Mouse (Mus musculus) CH12.LX (cell line): ENCODE measurements at regions not wholly inside any gene's neighbourhood (a gene's known extent, or its start where the extent isn't known, plus 50 kb on each side); places are given as distances from the start of the nearest gene placed in this dataset.

ENCODE experiments used
- DNase-seq: peaks from one replicate; pipeline ENCODE4 v3.0.0-alpha.2; 2013; ENCODE audit errors: extremely low read depth
- H3K27ac ChIP-seq: 2 replicates; pipeline ENCODE4 v1.5.1; 2012; ENCODE audit warnings: low read depth, mild to moderate bottlenecking, control low read depth, moderate library complexity; ENCODE audit not compliant: insufficient read depth
- H3K27me3 ChIP-seq: replicated peaks from 2 replicates; pipeline ENCODE3; 2012; ENCODE audit warnings: inconsistent platforms
- H3K36me3 ChIP-seq, 2 experiments: replicated peaks in 1 of 2; 2 replicates each; pipeline versions ENCODE3 to v1.6.1; 2012; ENCODE audit warnings: inconsistent platforms in 1 of 2, low read length in 1 of 2, mild to moderate bottlenecking in 1 of 2, mixed read lengths in 1 of 2, moderate library complexity in 1 of 2; ENCODE audit not compliant: control insufficient read depth in 1 of 2, insufficient read depth in 1 of 2
- H3K4me1 ChIP-seq, 2 experiments: 2 replicates each; pipeline ENCODE4 v1.6.1; 2012; ENCODE audit warnings: inconsistent platforms in 1 of 2, moderate library complexity in 1 of 2; ENCODE audit not compliant: insufficient read depth in 2 of 2, control insufficient read depth in 1 of 2
- H3K4me2 ChIP-seq: 2 replicates; pipeline ENCODE4 v1.6.1; 2012; ENCODE audit warnings: low read depth, mild to moderate bottlenecking, control low read depth; ENCODE audit not compliant: poor library complexity, insufficient read depth, severe bottlenecking
- H3K4me3 ChIP-seq, 3 experiments: fragments of 150-350 bp in 1 of 3; sonication (generic) in 1 of 3; replicated peaks in 1 of 3; 2 replicates each; pipeline versions ENCODE3 to v1.5.1; 2011 to 2012; ENCODE audit warnings: low read depth in 2 of 3, low read length in 2 of 3, mild to moderate bottlenecking in 2 of 3, moderate library complexity in 2 of 3, control low read depth in 1 of 3, improper control_type of control experiment in 1 of 3, inconsistent platforms in 1 of 3, mixed read lengths in 1 of 3; ENCODE audit not compliant: poor library complexity in 1 of 3
- H3K79me2 ChIP-seq: replicated peaks from 2 replicates; pipeline ENCODE4 v1.6.1; 2012; ENCODE audit warnings: mild to moderate bottlenecking, moderate library complexity; ENCODE audit not compliant: control insufficient read depth, poor library complexity, insufficient read depth, severe bottlenecking; ENCODE audit errors: extremely low read depth
- H3K9ac ChIP-seq: 2 replicates; pipeline ENCODE4 v1.6.1; 2012; ENCODE audit warnings: low read depth, mild to moderate bottlenecking, control low read depth, moderate library complexity; ENCODE audit not compliant: insufficient read depth
- H3K9me3 ChIP-seq: replicated peaks from 2 replicates; pipeline ENCODE3; 2012; ENCODE audit warnings: low read length, inconsistent platforms, mixed read lengths
- CHD1 ChIP-seq: IDR thresholded peaks from 2 replicates; pipeline ENCODE4 v1.6.1; 2012; ENCODE audit warnings: low read depth, low read length, improper control_type of control experiment, inconsistent platforms
- CHD2 ChIP-seq: IDR thresholded peaks from 2 replicates; pipeline ENCODE4 v1.6.1; 2011; ENCODE audit warnings: low read length, improper control_type of control experiment
- CTCF ChIP-seq, 2 experiments: IDR thresholded peaks in 1 of 2; conservative IDR thresholded peaks in 1 of 2; 2 replicates each; pipeline ENCODE4 v1.5.1; 2011 to 2012; ENCODE audit warnings: low read depth in 2 of 2, low read length in 2 of 2, improper control_type of control experiment in 1 of 2, inconsistent platforms in 1 of 2, mild to moderate bottlenecking in 1 of 2, moderate library complexity in 1 of 2
- HCFC1 ChIP-seq: IDR thresholded peaks from 2 replicates; pipeline ENCODE4 v1.6.1; 2012; ENCODE audit warnings: low read depth, mild to moderate bottlenecking, inconsistent platforms, low read length, improper control_type of control experiment
- IRF4 ChIP-seq: IDR thresholded peaks from 2 replicates; pipeline ENCODE4 v1.6.1; 2014; ENCODE audit warnings: low read depth, mild to moderate bottlenecking, inconsistent platforms, low read length, improper control_type of control experiment
- JUN ChIP-seq: IDR thresholded peaks from 2 replicates; pipeline ENCODE4 v1.6.1; 2011; ENCODE audit warnings: low read depth, mild to moderate bottlenecking, low read length, improper control_type of control experiment, moderate library complexity; ENCODE audit not compliant: insufficient read depth
- KAT2A ChIP-seq: IDR thresholded peaks from 2 replicates; pipeline ENCODE4 v1.6.1; 2012; ENCODE audit warnings: low read length, improper control_type of control experiment, inconsistent platforms; ENCODE audit not compliant: insufficient replicate concordance
- MAFK ChIP-seq: IDR thresholded peaks from 2 replicates; pipeline ENCODE4 v1.6.1; 2011; ENCODE audit warnings: low read length, improper control_type of control experiment; ENCODE audit not compliant: insufficient replicate concordance
- MAZ ChIP-seq: IDR thresholded peaks from 2 replicates; pipeline ENCODE4 v1.6.1; 2012; ENCODE audit warnings: low read depth, mild to moderate bottlenecking, inconsistent platforms, low read length, improper control_type of control experiment, moderate library complexity
- MEF2A ChIP-seq: IDR thresholded peaks from 2 replicates; pipeline ENCODE4 v1.6.1; 2014; ENCODE audit warnings: low read depth, mild to moderate bottlenecking, inconsistent platforms, low read length, improper control_type of control experiment, borderline replicate concordance
- PAX5 ChIP-seq: IDR thresholded peaks from 2 replicates; pipeline ENCODE4 v1.6.1; 2012; ENCODE audit warnings: low read length, inconsistent platforms, mixed read lengths
- POLR2AphosphoS2 ChIP-seq: IDR thresholded peaks from 2 replicates; pipeline ENCODE4 v1.6.1; 2011; ENCODE audit warnings: low read depth, low read length, improper control_type of control experiment
- RAD21 ChIP-seq: IDR thresholded peaks from 2 replicates; pipeline ENCODE4 v1.6.1; 2011; ENCODE audit warnings: low read depth, mild to moderate bottlenecking, low read length, improper control_type of control experiment, moderate library complexity
- SIN3A ChIP-seq: IDR thresholded peaks from 2 replicates; pipeline ENCODE4 v1.6.1; 2012; ENCODE audit warnings: low read length, improper control_type of control experiment, inconsistent platforms
- USF2 ChIP-seq: conservative IDR thresholded peaks from 2 replicates; pipeline ENCODE4 v1.6.1; 2011; ENCODE audit warnings: low read depth, low read length, improper control_type of control experiment
- ZC3H11A ChIP-seq: IDR thresholded peaks from 2 replicates; pipeline ENCODE4 v1.6.1; 2012; ENCODE audit warnings: low read depth, mild to moderate bottlenecking, inconsistent platforms, low read length, improper control_type of control experiment
- ZKSCAN1 ChIP-seq: IDR thresholded peaks from 2 replicates; pipeline ENCODE4 v1.6.1; 2012; ENCODE audit warnings: low read depth, inconsistent platforms, low read length, improper control_type of control experiment, borderline replicate concordance
- ZMIZ1 ChIP-seq: IDR thresholded peaks from 2 replicates; pipeline ENCODE4 v1.6.1; 2012; ENCODE audit warnings: low read depth, mild to moderate bottlenecking, inconsistent platforms, low read length, improper control_type of control experiment
- dilution Hi-C: fragments of 300-500 bp; cut with MboI; formaldehyde crosslinking; loops from 2 replicates; pipeline ENCODE4 v1.14.3; 2020; ENCODE audit warnings: low sequenced_read_pairs; ENCODE audit not compliant: extremely low pct_unique_long_range_greater_than_20kb, extremely low pct_ligation_motif_present
- in situ Hi-C: fragments of 300-500 bp; cut with MboI; formaldehyde crosslinking; loops from 3 replicates; pipeline ENCODE4 v1.14.3; 2019; ENCODE audit warnings: low sequenced_read_pairs, low pct_ligation_motif_present, low pct_unique_long_range_greater_than_20kb, mixed read lengths

DNA sequence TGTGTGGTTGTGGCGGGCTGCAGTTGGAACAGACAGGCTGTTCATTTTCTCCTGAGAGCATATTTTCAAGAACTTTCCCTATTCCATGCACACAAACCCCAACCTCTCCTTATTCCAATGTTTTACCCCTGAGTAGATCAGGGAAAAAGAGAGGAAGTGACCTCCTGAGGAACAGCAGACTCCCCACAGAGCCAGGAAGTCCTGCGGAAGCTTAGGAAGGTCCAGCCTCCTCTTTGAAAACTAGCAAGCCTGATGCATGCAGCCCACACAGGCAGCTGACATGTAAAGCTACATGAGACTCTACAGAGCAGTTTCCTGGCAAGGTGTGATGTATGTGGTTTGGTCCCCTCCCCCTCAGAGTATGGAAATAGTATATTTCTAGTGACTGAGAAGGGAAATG is 160.9 kb upstream of the Col8a1 start:
- H3K27me3 ChIP-seq = peaks cover 1% of the 10 kb centered on the region
- dilution Hi-C loops (no loop called here), in situ Hi-C loops (no loop called here)
- peaks cover 0 to 14% of the 10 kb centered on the region in 2 experiments; a peak in 1 of 4 replicates for H3K4me1 ChIP-seq
- no peaks in the 10 kb centered on the region for H3K36me3 ChIP-seq
- H3K4me3 ChIP-seq = no peak overlapping the region
- H3K4me2 ChIP-seq = no peak overlapping the region
- no peaks in the 10 kb centered on the region for H3K9me3 ChIP-seq
- no peak for TF ChIP-seq POLR2AphosphoS2
- TF ChIP-seq RAD21 = no peak
- no peak for TF ChIP-seq CHD2
- TF ChIP-seq IRF4 = no peak
- TF ChIP-seq ZKSCAN1 = no peak
- TF ChIP-seq HCFC1 = no peak
- no peak for DNase-seq
- no peaks in the 10 kb centered on the region for H3K79me2 ChIP-seq
- no peak overlapping the region for H3K9ac ChIP-seq
- H3K27ac ChIP-seq = no peak overlapping the region

DNA sequence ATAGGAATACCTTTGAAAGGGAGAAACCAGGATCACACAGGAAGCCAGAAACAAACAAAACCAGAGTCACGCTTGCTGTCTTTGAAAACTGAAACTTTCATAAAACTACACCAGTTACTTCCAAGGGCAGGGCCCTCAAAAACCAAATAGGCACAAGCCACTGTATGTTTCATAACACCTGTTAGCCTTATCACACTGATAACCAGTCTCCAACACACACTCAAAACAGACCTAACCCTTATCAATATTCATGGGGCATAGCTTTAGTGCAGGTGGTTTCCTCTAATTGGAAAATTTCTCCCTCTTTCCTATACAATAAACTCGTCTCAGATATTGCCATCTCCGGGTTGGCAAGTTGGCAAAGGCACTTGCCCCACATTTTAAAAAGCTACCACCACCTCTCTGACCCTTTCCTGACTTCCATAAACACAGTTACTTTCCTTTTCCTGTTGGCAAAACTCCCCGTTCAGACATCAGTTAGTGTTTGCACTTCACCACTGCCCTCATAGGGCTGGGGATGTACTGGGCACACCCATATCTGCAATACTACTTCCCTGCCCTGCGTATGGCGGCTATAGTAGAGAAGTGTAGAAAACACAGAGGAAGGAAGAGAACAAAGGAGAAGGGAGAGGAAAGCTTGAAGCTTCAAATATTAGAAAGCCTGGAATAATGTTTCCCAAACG is 169.1 kb upstream of the Col8a1 start:
- Histone ChIP-seq H3K36me3 (no peaks in the 10 kb centered on the region), H3K27me3 (no peaks in the 10 kb centered on the region), H3K79me2 (no peaks in the 10 kb centered on the region), H3K9me3 (no peaks in the 10 kb centered on the region), H3K27ac (no peak overlapping the region), H3K4me3 (no peak overlapping the region), H3K4me2 (no peak overlapping the region), H3K4me1 (no peaks in the 10 kb centered on the region), H3K9ac (no peak overlapping the region)
- dilution Hi-C loops = no loop called here
- no peak for DNase-seq
- no peak for TF ChIP-seq KAT2A
- TF ChIP-seq MAFK = no peak
- no peak for TF ChIP-seq PAX5
- TF ChIP-seq MAZ = no peak
- no peak for TF ChIP-seq CHD1
- TF ChIP-seq MEF2A = no peak
- TF ChIP-seq ZC3H11A = no peak
- TF ChIP-seq ZMIZ1 = no peak
- TF ChIP-seq JUN = no peak
- no peak for TF ChIP-seq POLR2AphosphoS2
- no peak for TF ChIP-seq USF2
- no peak for TF ChIP-seq CTCF (conservative IDR thresholded peaks at IDR 0.05 in 1 of 2, IDR thresholded peaks at IDR 0.05 in 1 of 2; ENCODE audit: low read depth in 2 of 2, low read length in 2 of 2)
- no peak for TF ChIP-seq HCFC1
- TF ChIP-seq CHD2 = no peak
- no peak for TF ChIP-seq SIN3A
- in situ Hi-C loops = no loop called here
